Mouse (Mus musculus) spleen, adult 2 months (tissue): ENCODE results near the gene Hspa4. TPM values are rescaled to one million over a fixed set of nuclear protein-coding genes. Genes with fewer than 3 reads are reported as not detected.
A peak's percentile ranks its signal among the peaks of the same experiment; 100 is the strongest.

Experiments
- DNase-seq, 2 experiments: peaks; one replicate each; pipeline versions ENCODE4 v3.0.0 to v3.0.0-alpha.2; 2012 to 2021; ENCODE audit warnings: low spot score in 2 of 2, low read depth in 1 of 2
- H3K27ac ChIP-seq: fragments of 200-500 bp; 2 replicates; pipeline ENCODE4 v1.5.1; 2012; ENCODE audit warnings: low read length, inconsistent platforms; ENCODE audit not compliant: insufficient read depth
- H3K27me3 ChIP-seq: fragments of 200-500 bp; 2 replicates; pipeline ENCODE4 v1.6.1; 2012; ENCODE audit warnings: mild to moderate bottlenecking, moderate library complexity, low read length, inconsistent platforms; ENCODE audit not compliant: control insufficient read depth, insufficient read depth
- H3K36me3 ChIP-seq: fragments of 200-500 bp; 2 replicates; pipeline ENCODE4 v1.6.1; 2012; ENCODE audit warnings: mild to moderate bottlenecking, low read length, inconsistent platforms; ENCODE audit not compliant: control insufficient read depth, insufficient read depth
- H3K4me1 ChIP-seq: fragments of 200-500 bp; 2 replicates; pipeline ENCODE4 v1.6.1; 2011; ENCODE audit warnings: inconsistent platforms; ENCODE audit not compliant: control insufficient read depth, insufficient read depth, insufficient read length
- H3K4me3 ChIP-seq: fragments of 200-500 bp; 2 replicates; pipeline ENCODE4 v1.5.1; 2011; ENCODE audit warnings: mild to moderate bottlenecking, inconsistent platforms; ENCODE audit not compliant: insufficient read depth, insufficient read length; ENCODE audit errors: extremely low read depth
- CTCF ChIP-seq: fragments of 200-500 bp; IDR thresholded peaks from 2 replicates; pipeline ENCODE4 v1.5.1; 2011; ENCODE audit warnings: mild to moderate bottlenecking, inconsistent platforms; ENCODE audit not compliant: insufficient read depth, insufficient read length, insufficient replicate concordance; ENCODE audit errors: extremely low read depth
- POLR2A ChIP-seq: fragments of 200-500 bp; IDR thresholded peaks from 2 replicates; pipeline ENCODE4 v1.6.1; 2011; ENCODE audit warnings: low read depth, low read length, inconsistent platforms
- WGBS: fragments of 180-500 bp; shearing (Covaris S2); methylation state at CpG from one replicate; pipeline ENCODE4 v1.1.7; 2018; 5-methylcytosine and 5-hydroxymethylcytosine counted together
- polyA plus RNA-seq: library from polyadenylated mRNA; depleted of rRNA; stranded (reverse); fragments of >200 nt; gene quantifications from 2 replicates; pipeline ENCODE4 v1.2.3, GENCODE M21; 2012

The Hspa4 gene
- polyA plus RNA-seq, 1 experiment = 12.7 TPM

- no peaks in the 10 kb centered on the region for H3K36me3 ChIP-seq
- peaks cover 19% of the 10 kb centered on the region; the same call in 1 of the 2 replicates for H3K4me1 ChIP-seq
- no peak overlapping the region for H3K4me3 ChIP-seq
- TF ChIP-seq POLR2A (no peak), CTCF (no peak)
- no peaks in the 10 kb centered on the region for H3K27me3 ChIP-seq
- H3K27ac ChIP-seq = peak overlapping the region; percentile 78
- WGBS = 46% methylated on average over 10 of the region's 10 CpGs
- no peak for DNase-seq
Measured at GRCm38 (mm10) chr11:53307558-53308065, 7.4 kb upstream of the Hspa4 start.

GRCm38 (mm10) chr11:53306965-53307364 is 6.7 kb upstream of the Hspa4 start:
- Histone ChIP-seq H3K27me3 (no peaks in the 10 kb centered on the region), H3K4me1 (peaks cover 16% of the 10 kb centered on the region; the same call in 1 of the 2 replicates), H3K4me3 (no peak overlapping the region), H3K27ac (no peak overlapping the region), H3K36me3 (no peaks in the 10 kb centered on the region)
- TF ChIP-seq POLR2A = no peak
- TF ChIP-seq CTCF = no peak
- DNase-seq = no peak
- 57% methylated on average over 2 of the region's 2 CpGs for WGBS

DNA sequence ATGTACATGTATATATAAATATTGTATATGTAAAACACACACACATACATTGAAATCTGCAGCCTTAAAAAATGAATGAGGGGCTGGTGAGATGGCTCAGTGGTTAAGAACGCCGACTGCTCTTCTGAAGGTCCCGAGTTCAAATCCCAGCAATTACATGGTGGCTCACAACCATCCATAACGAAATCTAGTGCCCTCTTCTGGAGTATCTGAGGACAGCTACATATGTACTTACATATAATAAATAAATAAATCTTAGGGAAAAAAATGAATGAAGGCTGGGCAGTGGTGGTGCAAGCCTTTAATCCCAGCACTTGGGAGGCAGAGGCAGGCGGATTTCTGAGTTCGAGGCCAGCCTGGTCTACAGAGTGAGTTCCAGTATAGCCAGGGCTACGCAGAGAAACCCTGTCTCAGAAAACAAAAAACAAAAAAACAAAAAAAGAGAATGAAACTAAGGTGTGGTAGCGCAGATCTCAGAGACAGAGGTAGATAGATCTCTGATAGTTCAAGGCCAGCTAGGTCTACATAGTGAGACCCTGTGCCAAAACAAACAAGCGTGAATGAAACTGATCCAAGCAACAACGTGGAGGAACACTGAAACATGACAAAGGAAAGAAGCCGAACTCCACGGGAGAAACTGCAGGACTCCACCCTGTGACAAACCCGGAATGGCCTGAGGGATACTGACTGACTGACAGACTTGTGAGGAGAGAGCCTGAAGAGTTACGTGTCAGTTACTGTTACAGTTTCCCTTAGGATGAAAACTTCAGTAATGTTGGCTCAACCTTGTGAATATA is 4.0 kb upstream of the Hspa4 start:
- TF ChIP-seq CTCF (no peak), POLR2A (no peak)
- DNase-seq = no peak
- Histone ChIP-seq H3K27ac (no peak overlapping the region), H3K4me1 (peaks cover 23% of the 10 kb centered on the region; the same call in 1 of the 2 replicates), H3K36me3 (no peaks in the 10 kb centered on the region), H3K27me3 (no peaks in the 10 kb centered on the region), H3K4me3 (no peak overlapping the region)
- 91% methylated on average over 14 of the region's 14 CpGs for WGBS

GRCm38 (mm10) chr11:53301167-53301515 is 884 bp upstream of the Hspa4 start:
- Histone ChIP-seq H3K27me3 (no peaks in the 10 kb centered on the region), H3K27ac (peak overlapping the region; percentile 84), H3K36me3 (peaks cover 2% of the 10 kb centered on the region; the same call in 1 of the 2 replicates), H3K4me3 (peak overlapping the region; percentile 48), H3K4me1 (peaks cover 7% of the 10 kb centered on the region)
- DNase-seq = no peak
- WGBS = 43% methylated on average over 9 of the region's 9 CpGs
- no peak for TF ChIP-seq CTCF
- no peak for TF ChIP-seq POLR2A

DNA sequence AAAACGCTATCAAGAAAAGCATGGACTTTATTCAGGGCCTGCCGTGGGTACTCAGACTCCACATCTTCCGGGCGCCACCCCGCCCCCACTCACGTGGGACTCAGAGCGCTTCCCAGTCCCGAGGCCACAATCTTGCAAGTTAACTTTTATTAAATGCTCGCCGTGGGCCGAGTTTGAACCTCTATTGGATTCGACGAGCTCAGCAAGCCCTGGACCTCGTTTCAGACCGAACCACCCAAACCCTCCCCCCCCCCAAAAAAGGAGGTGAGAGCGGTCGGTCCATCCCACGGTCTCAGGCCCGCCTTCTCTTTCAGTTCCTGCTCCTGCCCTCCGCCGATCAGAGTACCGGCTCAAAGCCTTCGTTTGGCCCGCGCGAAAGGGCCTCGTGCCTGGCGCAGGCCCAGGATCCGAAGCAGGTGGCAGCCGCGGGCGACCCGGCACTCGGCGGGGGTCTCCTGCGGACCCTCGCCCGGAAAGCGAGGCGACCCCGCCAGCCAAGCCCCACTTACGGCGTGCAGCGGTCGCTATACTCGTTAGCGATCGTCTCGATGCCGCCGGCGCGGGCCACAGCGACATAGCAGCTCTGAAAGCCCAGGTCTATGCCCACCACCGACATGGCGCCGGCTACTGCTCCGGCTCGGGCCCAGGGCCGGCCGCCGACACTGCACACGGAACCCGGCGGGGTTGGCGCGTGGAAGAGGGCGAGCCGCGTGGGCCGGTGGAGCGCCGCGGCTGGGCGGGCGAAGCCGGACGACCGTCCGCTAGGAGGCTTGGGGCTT is 517 bp downstream of the Hspa4 start:
- DNase-seq = peak; percentile 57 to 62
- Histone ChIP-seq H3K4me1 (peaks cover 9% of the 10 kb centered on the region), H3K27ac (peak overlapping the region; percentile 84), H3K36me3 (peaks cover 2% of the 10 kb centered on the region; the same call in 1 of the 2 replicates), H3K27me3 (no peaks in the 10 kb centered on the region), H3K4me3 (peak overlapping the region; percentile 79)
- peak; percentile 48 for TF ChIP-seq POLR2A
- no peak for TF ChIP-seq CTCF
- under 1% methylated on average over 80 of the region's 80 CpGs for WGBS

DNA sequence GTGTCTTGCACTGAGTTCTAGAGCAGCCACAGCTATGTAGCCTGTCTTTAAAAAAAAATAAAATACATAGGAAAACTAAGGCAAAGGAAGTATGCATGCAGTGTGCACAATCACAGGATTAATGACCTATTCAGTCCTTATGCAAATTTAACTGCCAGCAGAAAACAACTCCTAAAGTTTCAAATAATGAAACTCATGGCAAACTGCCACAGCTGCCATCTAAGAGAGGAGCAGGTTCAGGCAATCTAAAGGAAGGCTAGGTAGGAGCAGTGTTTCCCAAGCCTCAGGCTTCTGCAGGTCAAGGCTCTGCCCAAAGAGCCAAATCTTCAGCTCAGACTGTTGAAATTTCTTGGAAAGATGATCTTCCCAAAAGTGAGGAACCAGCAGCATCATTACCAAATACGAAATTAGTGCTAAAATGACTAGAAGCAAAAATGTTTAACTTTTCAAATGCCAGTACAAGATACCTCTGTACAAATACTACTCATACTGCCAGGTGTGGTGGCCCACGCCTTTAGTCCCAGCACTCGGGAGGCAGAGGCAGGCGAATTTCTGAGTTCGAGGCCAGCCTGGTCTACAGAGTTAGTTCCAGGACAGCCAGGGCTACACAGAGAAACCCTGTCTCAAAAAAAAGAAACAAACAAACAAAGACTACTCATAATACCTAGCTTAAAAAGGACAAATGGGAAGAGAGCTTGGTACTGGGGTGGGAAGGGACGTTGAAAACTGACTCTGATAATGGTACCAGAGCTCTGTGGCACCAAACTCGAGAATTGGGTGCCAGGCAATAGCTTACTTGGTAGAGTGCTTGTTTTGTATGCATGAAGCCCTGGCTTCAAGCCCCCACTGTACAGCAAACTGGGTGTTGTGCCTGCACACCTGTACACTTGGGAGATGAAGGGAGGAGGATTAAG is 2.1 kb downstream of the Hspa4 start:
- Histone ChIP-seq H3K27ac (no peak overlapping the region), H3K4me3 (no peak overlapping the region), H3K36me3 (peaks cover 2% of the 10 kb centered on the region; the same call in 1 of the 2 replicates), H3K4me1 (peaks cover 9% of the 10 kb centered on the region), H3K27me3 (no peaks in the 10 kb centered on the region)
- TF ChIP-seq POLR2A (no peak), CTCF (no peak)
- 77% methylated on average over 7 of the region's 7 CpGs for WGBS
- no peak for DNase-seq
